Mouse (Mus musculus) small intestine, adult 2 months (tissue): Measurements from ENCODE around the gene Pfdn2.

ENCODE experiments used
- CTCF ChIP-seq: fragments of 200-500 bp; IDR thresholded peaks from 2 replicates; pipeline ENCODE4 v1.5.1; 2012; ENCODE audit warnings: low read depth, mild to moderate bottlenecking, control low read depth, inconsistent platforms, low read length, moderate library complexity, mixed read lengths; ENCODE audit not compliant: insufficient replicate concordance, insufficient read length; ENCODE audit errors: extremely low read depth
- POLR2A ChIP-seq: fragments of 200-500 bp; IDR thresholded peaks from 2 replicates; pipeline ENCODE4 v1.6.1; 2012; ENCODE audit warnings: low read depth, mild to moderate bottlenecking, control low read depth, inconsistent platforms, low read length, moderate library complexity

- TF ChIP-seq CTCF = no peak
- no peak for TF ChIP-seq POLR2A
These were observed 47.2 kb upstream of the Pfdn2 start for GRCm38 (mm10) chr1:171298226-171298625.
